Mouse (Mus musculus): Measurements from ENCODE around the gene Zfp60. TPM values are rescaled to one million over a fixed set of nuclear protein-coding genes. Genes with fewer than 3 reads are reported as not detected.

Zfp60 gene
- polyA plus RNA-seq, 1 experiment: 16.3 TPM

DNA sequence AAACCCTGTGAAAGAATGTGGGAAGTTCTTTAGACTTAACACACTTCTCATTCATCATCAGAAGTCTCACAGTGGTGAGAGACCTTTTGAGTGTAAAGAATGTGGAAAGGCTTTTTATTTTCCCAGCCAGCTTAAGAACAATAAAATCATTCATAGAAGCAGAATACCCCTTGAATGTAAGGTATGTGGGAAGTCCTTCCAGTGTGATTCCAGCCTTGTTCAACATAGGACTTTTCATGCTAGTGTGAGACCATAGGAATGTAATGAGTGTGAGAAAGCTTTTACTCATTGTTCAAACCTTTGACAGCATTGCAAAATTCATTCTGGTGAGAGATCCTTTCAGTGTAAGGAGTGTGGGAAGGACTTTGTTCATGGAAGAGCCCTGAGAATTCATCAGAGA is 63.4 kb downstream of the Zfp60 start:
- Histone ChIP-seq H3K27ac (ENCODE audit: insufficient read depth, low read length) (no peak overlapping the region), H3K4me1 (ENCODE audit: control insufficient read depth, insufficient read depth, low read length) (no peaks in the 10 kb centered on the region), H3K27me3 (ENCODE audit: control insufficient read depth, insufficient read depth, low read length) (no peaks in the 10 kb centered on the region), H3K4me3 (replicated peaks; ENCODE audit: insufficient read depth, low read depth, low read length) (no peak overlapping the region)
- no peak for DNase-seq
- TF ChIP-seq POLR2A (IDR thresholded peaks at IDR 0.05; ENCODE audit: borderline replicate concordance, insufficient read depth, low read length): no peak
- no peak for TF ChIP-seq CTCF (IDR thresholded peaks at IDR 0.05; ENCODE audit: borderline replicate concordance, insufficient read depth, low read depth, low read length)

DNA sequence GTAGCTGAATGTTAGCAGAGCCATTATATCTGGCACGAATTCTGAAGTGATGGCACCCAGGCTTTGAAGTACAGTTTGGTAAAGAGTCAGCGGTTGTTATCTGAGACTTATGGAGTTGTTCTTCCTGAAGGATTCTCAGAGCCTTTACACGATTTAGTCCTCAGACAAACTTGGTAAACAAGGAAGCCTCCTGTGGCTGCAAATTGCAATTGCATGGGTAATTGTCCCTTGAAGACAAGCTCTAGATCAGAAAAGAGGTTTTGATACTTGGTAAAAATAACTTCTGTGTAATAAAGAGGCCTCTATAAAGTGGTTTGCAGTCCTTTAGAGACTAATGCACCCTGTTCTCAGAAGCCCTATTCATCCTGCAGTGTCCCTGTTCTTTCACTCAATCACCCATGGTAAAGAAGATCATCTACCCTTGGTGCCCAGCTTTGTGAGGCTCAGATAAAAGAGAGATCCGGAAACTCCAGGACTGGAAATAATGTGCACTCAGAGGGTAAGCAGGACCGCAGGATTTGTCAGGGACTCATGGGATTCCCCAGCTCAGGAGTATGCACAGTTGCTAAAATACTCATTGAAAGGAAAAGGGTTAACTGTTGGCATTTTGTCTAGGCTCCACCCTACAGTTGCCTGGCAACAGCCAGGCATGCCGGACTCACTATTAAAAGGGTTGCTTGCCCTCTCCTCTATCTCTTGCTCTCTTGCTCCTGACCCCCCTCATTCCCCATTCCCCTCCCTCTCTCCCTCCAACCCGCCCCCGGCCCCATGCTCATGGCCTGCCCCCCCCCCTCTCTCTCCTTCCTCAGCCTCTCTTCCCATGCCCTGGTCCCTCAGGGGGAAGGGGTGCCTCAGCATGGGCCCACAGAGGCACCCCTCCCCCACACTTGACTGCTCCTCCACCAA is 67.0 kb downstream of the Zfp60 start:
- WGBS: 26% methylated on average over 6 of the region's 8 CpGs
- Histone ChIP-seq H3K27ac (ENCODE audit: insufficient read depth, low read length) (no peak overlapping the region), H3K27me3 (ENCODE audit: control insufficient read depth, insufficient read depth, low read length) (no peaks in the 10 kb centered on the region), H3K4me3 (replicated peaks; ENCODE audit: insufficient read depth, low read depth, low read length) (no peak overlapping the region), H3K4me1 (ENCODE audit: control insufficient read depth, insufficient read depth, low read length) (no peaks in the 10 kb centered on the region)
- no peak for DNase-seq
- TF ChIP-seq POLR2A (IDR thresholded peaks at IDR 0.05; ENCODE audit: borderline replicate concordance, insufficient read depth, low read length): no peak
- TF ChIP-seq CTCF (IDR thresholded peaks at IDR 0.05; ENCODE audit: borderline replicate concordance, insufficient read depth, low read depth, low read length): no peak

DNA sequence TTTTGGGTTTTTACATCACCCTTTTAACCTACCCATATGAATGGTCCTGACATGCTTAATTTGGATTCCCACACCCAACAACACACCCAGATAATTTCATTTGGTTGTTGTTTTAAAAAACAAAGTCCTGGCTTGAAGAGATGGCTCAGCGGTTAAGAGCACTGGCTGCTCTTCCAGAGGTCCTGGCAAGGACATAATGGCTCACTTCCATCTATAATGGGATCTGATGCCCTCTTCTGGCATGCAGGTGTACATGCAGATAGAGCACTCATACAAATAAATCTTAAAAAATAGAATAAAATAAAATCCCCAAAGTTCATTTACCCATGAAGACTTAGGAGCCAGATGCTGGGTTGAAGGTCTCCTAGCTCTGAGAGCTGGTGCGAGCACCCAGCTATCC is 69.9 kb downstream of the Zfp60 start:
- 41% methylated on average over 2 of the region's 2 CpGs for WGBS
- DNase-seq: no peak
- no peak overlapping the region for H3K4me3 ChIP-seq (replicated peaks; ENCODE audit: insufficient read depth, low read depth, low read length)
- H3K27me3 ChIP-seq (ENCODE audit: control insufficient read depth, insufficient read depth, low read length): no peaks in the 10 kb centered on the region
- H3K4me1 ChIP-seq (ENCODE audit: control insufficient read depth, insufficient read depth, low read length): peaks cover 3% of the 10 kb centered on the region; the same call in 1 of the 2 replicates
- TF ChIP-seq CTCF (IDR thresholded peaks at IDR 0.05; ENCODE audit: borderline replicate concordance, insufficient read depth, low read depth, low read length) (no peak), POLR2A (IDR thresholded peaks at IDR 0.05; ENCODE audit: borderline replicate concordance, insufficient read depth, low read length) (no peak)
- H3K27ac ChIP-seq (ENCODE audit: insufficient read depth, low read length): no peak overlapping the region

DNA sequence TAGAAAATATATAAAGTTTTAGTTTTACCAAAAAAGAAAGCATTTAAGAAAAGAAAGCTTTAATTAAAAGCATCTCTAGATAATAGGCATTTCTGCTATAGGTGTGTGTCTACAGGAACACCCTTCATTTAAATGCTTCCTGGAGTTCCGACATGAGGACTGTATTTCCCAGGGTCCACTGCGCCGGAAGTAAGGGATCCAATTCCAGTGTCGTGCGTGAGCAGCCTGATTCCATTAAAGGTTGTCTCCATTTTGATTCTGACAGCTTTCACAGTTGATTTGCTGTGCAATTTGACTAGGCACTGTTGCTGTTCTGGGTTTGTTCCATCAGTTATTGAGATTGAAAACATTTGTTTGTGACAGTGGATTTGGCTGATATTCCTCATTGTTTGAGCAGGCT is 71.8 kb downstream of the Zfp60 start:
- no peak for TF ChIP-seq POLR2A (IDR thresholded peaks at IDR 0.05; ENCODE audit: borderline replicate concordance, insufficient read depth, low read length)
- no peak for TF ChIP-seq CTCF (IDR thresholded peaks at IDR 0.05; ENCODE audit: borderline replicate concordance, insufficient read depth, low read depth, low read length)
- WGBS: 64% methylated on average over 5 of the region's 5 CpGs
- H3K4me3 ChIP-seq (replicated peaks; ENCODE audit: insufficient read depth, low read depth, low read length): no peak overlapping the region

More for the DNA sequence above, 71.8 kb downstream of the Zfp60 start:
- H3K27ac ChIP-seq (ENCODE audit: insufficient read depth, low read length): no peak overlapping the region
- H3K27me3 ChIP-seq (ENCODE audit: control insufficient read depth, insufficient read depth, low read length): no peaks in the 10 kb centered on the region
- peaks cover 3% of the 10 kb centered on the region; the same call in 1 of the 2 replicates for H3K4me1 ChIP-seq (ENCODE audit: control insufficient read depth, insufficient read depth, low read length)
- DNase-seq: no peak

Other genes with a start within 250 kb of the Zfp60 start
- 17.4 and 17.9 TPM in 2 replicates for gene Sertad1, start 244.5 kb upstream of the Zfp60 start, polyA plus RNA-seq (2012; rRNA removed)
- gene Prx, start 232.1 kb upstream of the Zfp60 start, polyA plus RNA-seq (2012; rRNA removed): 0.34 and 0.43 TPM in 2 replicates
- 0.20 and 0.21 TPM in 2 replicates for gene Hipk4, start 208.1 kb upstream of the Zfp60 start, polyA plus RNA-seq (2012; rRNA removed)
- gene Pld3, start 178.2 kb upstream of the Zfp60 start, polyA plus RNA-seq (2012; rRNA removed): 220 and 242 TPM in 2 replicates
- 45.7 and 46.2 TPM in 2 replicates for gene 2310022A10Rik, start 178.2 kb upstream of the Zfp60 start, polyA plus RNA-seq (2012; rRNA removed)
- 106 and 119 TPM in 2 replicates for gene Akt2, start 139.8 kb upstream of the Zfp60 start, polyA plus RNA-seq (2012; rRNA removed)
- gene Ttc9b, start 77.5 kb upstream of the Zfp60 start, polyA plus RNA-seq (2012; rRNA removed): 62.2 and 67.5 TPM in 2 replicates
- gene Map3k10, start 56.8 kb upstream of the Zfp60 start, polyA plus RNA-seq (2012; rRNA removed): 96.7 and 99.4 TPM in 2 replicates
- gene Zfp607b, start 42.0 kb upstream of the Zfp60 start, polyA plus RNA-seq (2012; rRNA removed): 4.3 and 4.6 TPM in 2 replicates
- 3.7 and 3.9 TPM in 2 replicates for gene Zfp626, start 75.8 kb downstream of the Zfp60 start, polyA plus RNA-seq (2012; rRNA removed)
- 4.0 and 4.4 TPM in 2 replicates for gene Zfp59, start 107.2 kb downstream of the Zfp60 start, polyA plus RNA-seq (2012; rRNA removed)
- gene Zfp607a, start 126.1 kb downstream of the Zfp60 start, polyA plus RNA-seq (2012; rRNA removed): 0.62 and 0.70 TPM in 2 replicates
- gene Zfp974, start 198.1 kb downstream of the Zfp60 start, polyA plus RNA-seq (2012; rRNA removed): 5.7 and 7.2 TPM in 2 replicates
- gene Zfp780b, start 247.8 kb downstream of the Zfp60 start, polyA plus RNA-seq (2012; rRNA removed): 10.2 and 10.3 TPM in 2 replicates

All from cerebellum, adult 2 months (tissue).